Mouse (Mus musculus) limb, embryonic 14.5 days (tissue): ENCODE measurements around the gene Gm20388. TPM values are rescaled to one million over a fixed set of nuclear protein-coding genes. Genes with fewer than 3 reads are reported as not detected.

Experiments
- ATAC-seq: fragments of 200-750 bp; cut with Nextera tagmentation; 2 replicates; pipeline ENCODE4 v1.8.0; 2017; ENCODE audit warnings: low read depth, moderate number of reproducible peaks, moderate TSS enrichment; ENCODE audit not compliant: low FRiP score
- DNase-seq: peaks from one replicate; pipeline ENCODE4 v3.0.0-alpha.2; 2015; ENCODE audit warnings: low spot score
- H3K27ac ChIP-seq: fragments of 300-500 bp; sonication (generic); replicated peaks from 2 replicates; pipeline ENCODE4 v1.5.1; 2014; ENCODE audit warnings: low read depth, mild to moderate bottlenecking, low read length, moderate library complexity, mixed read lengths
- H3K27me3 ChIP-seq: fragments of 300-500 bp; sonication (generic); 2 replicates; pipeline ENCODE4 v1.6.1; 2014; ENCODE audit warnings: low read length, mixed read lengths; ENCODE audit not compliant: control insufficient read depth, insufficient read depth
- H3K36me3 ChIP-seq: fragments of 300-500 bp; sonication (generic); 2 replicates; pipeline ENCODE4 v1.6.1; 2014; ENCODE audit warnings: mild to moderate bottlenecking, low read length, moderate library complexity, mixed read lengths; ENCODE audit not compliant: control insufficient read depth, insufficient read depth
- H3K4me1 ChIP-seq: fragments of 300-500 bp; sonication (generic); 2 replicates; pipeline ENCODE4 v1.6.1; 2014; ENCODE audit warnings: antibody characterized with exemption, low read length, mixed read lengths; ENCODE audit not compliant: control insufficient read depth, insufficient read depth
- H3K4me2 ChIP-seq: fragments of 300-500 bp; sonication (generic); replicated peaks from 2 replicates; pipeline ENCODE4 v1.6.1; 2014; ENCODE audit warnings: low read depth, mild to moderate bottlenecking, low read length, moderate library complexity; ENCODE audit not compliant: severe bottlenecking
- H3K4me3 ChIP-seq: fragments of 300-500 bp; sonication (generic); replicated peaks from 2 replicates; pipeline ENCODE4 v1.5.1; 2014; ENCODE audit warnings: low read length
- H3K9ac ChIP-seq: fragments of 300-500 bp; sonication (generic); 2 replicates; pipeline ENCODE4 v1.6.1; 2014; ENCODE audit warnings: mild to moderate bottlenecking, low read depth, low read length, moderate library complexity; ENCODE audit not compliant: severe bottlenecking
- H3K9me3 ChIP-seq: fragments of 300-500 bp; sonication (generic); 2 replicates; pipeline ENCODE4 v1.6.1; 2016; ENCODE audit warnings: low read length; ENCODE audit not compliant: control insufficient read depth
- POLR2A ChIP-seq: fragments of 200-500 bp; IDR thresholded peaks from 2 replicates; pipeline ENCODE4 v1.8.0; 2012; ENCODE audit warnings: inconsistent platforms, mild to moderate bottlenecking, moderate library complexity, borderline replicate concordance; ENCODE audit not compliant: insufficient read depth, insufficient read length; ENCODE audit errors: extremely low read depth
- WGBS: fragments of 180-500 bp; shearing (Covaris S2); extraction: QIAGEN DNeasy Blood & Tissue Kit; methylation state at CpG from one replicate; pipeline ENCODE4 v1.1.7; 2014; 5-methylcytosine and 5-hydroxymethylcytosine counted together
- polyA plus RNA-seq, 2 experiments: library from polyadenylated mRNA; depleted of rRNA in 1 of 2; stranded (reverse) in 1 of 2; unstranded in 1 of 2; fragments of >200 nt; fragmentation: Nextera tagmentation in 1 of 2; extraction: Ambion mirVana in 1 of 2; gene quantifications; 2 replicates each; pipeline versions ENCODE4 v1.2.1 to v1.2.3; 2012 to 2014

Gene Gm20388
- polyA plus RNA-seq, 2 experiments: 1.9 to 49.9 TPM

- H3K9ac ChIP-seq: no peak overlapping the region
- H3K36me3 ChIP-seq: no peaks in the 10 kb centered on the region
- H3K4me3 ChIP-seq: no peak overlapping the region
- peaks cover 70% of the 10 kb centered on the region for H3K4me1 ChIP-seq
- ATAC-seq: no peak
- TF ChIP-seq POLR2A: no peak
- 22% methylated on average over 21 of the region's 21 CpGs for WGBS
- DNase-seq: no peak
- H3K4me2 ChIP-seq: peak overlapping the region; percentile 20; the same call in 1 of the 2 replicates
- no peak overlapping the region for H3K27ac ChIP-seq
- H3K9me3 ChIP-seq: no peaks in the 10 kb centered on the region
- no peaks in the 10 kb centered on the region for H3K27me3 ChIP-seq
Observed at GRCm38 (mm10) chr8:120261338-120262120, 350.9 kb downstream of the Gm20388 start.

GRCm38 (mm10) chr8:120263879-120264278 lies 353.2 kb downstream of the Gm20388 start:
- no peaks in the 10 kb centered on the region for H3K9me3 ChIP-seq
- WGBS: 80% methylated on average over 5 of the region's 5 CpGs
- no peak overlapping the region for H3K4me2 ChIP-seq
- no peaks in the 10 kb centered on the region for H3K36me3 ChIP-seq
- no peak overlapping the region for H3K9ac ChIP-seq
- peaks cover 85% of the 10 kb centered on the region for H3K4me1 ChIP-seq
- no peak overlapping the region; the same call in 1 of the 2 replicates for H3K27ac ChIP-seq
- ATAC-seq (no peak), DNase-seq (no peak)
- no peak overlapping the region for H3K4me3 ChIP-seq
- H3K27me3 ChIP-seq: no peaks in the 10 kb centered on the region
- no peak for TF ChIP-seq POLR2A

DNA sequence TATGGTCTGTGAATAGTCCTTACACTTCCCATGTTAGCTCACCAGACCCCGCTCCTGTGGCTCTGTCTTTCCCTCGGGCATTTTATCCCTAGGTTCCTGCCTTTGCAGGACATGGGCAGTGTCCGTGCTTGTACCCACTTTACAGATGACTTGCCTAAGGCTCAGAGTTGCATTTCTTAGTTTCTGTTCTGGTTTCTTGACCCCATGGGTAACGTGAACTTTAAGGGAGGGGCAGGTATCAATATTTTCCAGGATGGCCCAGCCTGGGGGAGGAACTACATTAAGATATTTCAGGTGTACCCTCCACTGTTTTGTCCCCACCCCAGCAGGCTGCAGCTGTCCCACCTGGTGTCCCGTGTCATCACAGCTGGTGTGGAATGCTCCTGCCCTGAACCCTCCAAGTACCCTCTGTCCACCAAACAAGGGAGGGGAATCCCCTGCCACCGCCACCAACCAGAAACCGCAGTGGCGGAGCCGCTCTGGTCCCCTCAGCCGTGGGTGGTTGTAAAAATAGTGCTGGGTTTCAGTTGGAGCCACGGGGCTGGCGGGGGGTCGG lies 353.8 kb downstream of the Gm20388 start:
- H3K9ac ChIP-seq: peak overlapping the region; percentile 34
- no peaks in the 10 kb centered on the region for H3K9me3 ChIP-seq
- H3K4me1 ChIP-seq: peaks cover 85% of the 10 kb centered on the region
- H3K27me3 ChIP-seq: no peaks in the 10 kb centered on the region
- peak overlapping the region; percentile 88 for H3K27ac ChIP-seq
- no peak for TF ChIP-seq POLR2A
- 13% methylated on average over 13 of the region's 13 CpGs for WGBS
- no peak for DNase-seq
- no peak for ATAC-seq
- peak overlapping the region; percentile 43 for H3K4me2 ChIP-seq
- peak overlapping the region; percentile 14; the same call in 1 of the 2 replicates for H3K4me3 ChIP-seq
- H3K36me3 ChIP-seq: no peaks in the 10 kb centered on the region

GRCm38 (mm10) chr8:120264944-120265453 lies 354.4 kb downstream of the Gm20388 start:
- DNase-seq (peak; percentile 94), ATAC-seq (peak; percentile 85)
- Histone ChIP-seq H3K4me2 (peak overlapping the region; percentile 43), H3K27me3 (no peaks in the 10 kb centered on the region), H3K9me3 (no peaks in the 10 kb centered on the region), H3K4me1 (peaks cover 86% of the 10 kb centered on the region), H3K4me3 (peak overlapping the region; percentile 14; the same call in 1 of the 2 replicates), H3K27ac (peak overlapping the region; percentile 88), H3K9ac (peak overlapping the region; percentile 34), H3K36me3 (no peaks in the 10 kb centered on the region)
- WGBS: 14% methylated on average over 15 of the region's 16 CpGs
- no peak for TF ChIP-seq POLR2A

- no peaks in the 10 kb centered on the region for H3K36me3 ChIP-seq
- WGBS: 0% methylated on average over 4 of the region's 4 CpGs
- no peak overlapping the region for H3K4me3 ChIP-seq
- H3K4me2 ChIP-seq: peak overlapping the region; percentile 43
- H3K27ac ChIP-seq: peak overlapping the region; percentile 88
- H3K9me3 ChIP-seq: no peaks in the 10 kb centered on the region
- H3K9ac ChIP-seq: no peak overlapping the region
- TF ChIP-seq POLR2A: no peak
- ATAC-seq (peak; percentile 27), DNase-seq (peak; percentile 61)
- H3K4me1 ChIP-seq: peaks cover 88% of the 10 kb centered on the region
- H3K27me3 ChIP-seq: no peaks in the 10 kb centered on the region
Observed at GRCm38 (mm10) chr8:120265471-120265870, 354.8 kb downstream of the Gm20388 start.
